Mouse (Mus musculus) testis, adult 2 months (tissue): Measurements from ENCODE around the gene Tox4. TPM values are rescaled to one million over a fixed set of nuclear protein-coding genes. Genes with fewer than 3 reads are reported as not detected.

Experiments
- H3K27ac ChIP-seq: fragments of 200-500 bp; 2 replicates; pipeline ENCODE4 v1.5.1; 2012; ENCODE audit warnings: low read depth, low read length; ENCODE audit not compliant: control insufficient read depth, insufficient read depth
- H3K27me3 ChIP-seq: fragments of 200-500 bp; 2 replicates; pipeline ENCODE4 v1.6.1; 2012; ENCODE audit warnings: mild to moderate bottlenecking, low read length, moderate library complexity; ENCODE audit not compliant: control insufficient read depth, insufficient read depth
- H3K36me3 ChIP-seq: fragments of 200-500 bp; 2 replicates; pipeline ENCODE4 v1.6.1; 2012; ENCODE audit warnings: mild to moderate bottlenecking, low read length; ENCODE audit not compliant: control insufficient read depth, insufficient read depth
- H3K4me1 ChIP-seq: fragments of 200-500 bp; 2 replicates; pipeline ENCODE4 v1.6.1; 2012; ENCODE audit warnings: low read length; ENCODE audit not compliant: control insufficient read depth, insufficient read depth
- H3K4me3 ChIP-seq: fragments of 200-500 bp; 2 replicates; pipeline ENCODE4 v1.5.1; 2012; ENCODE audit warnings: low read depth, mild to moderate bottlenecking, low read length, moderate library complexity, mixed read lengths; ENCODE audit not compliant: control insufficient read depth
- CTCF ChIP-seq: fragments of 200-500 bp; IDR thresholded peaks from 2 replicates; pipeline ENCODE4 v1.5.1; 2012; ENCODE audit warnings: low read depth, mild to moderate bottlenecking, inconsistent platforms, low read length, moderate library complexity; ENCODE audit not compliant: control insufficient read depth, insufficient read depth, insufficient replicate concordance
- POLR2A ChIP-seq: fragments of 200-500 bp; IDR thresholded peaks from 2 replicates; pipeline ENCODE4 v1.6.1; 2012; ENCODE audit warnings: low read depth, mild to moderate bottlenecking, inconsistent platforms, low read length, moderate library complexity; ENCODE audit not compliant: control insufficient read depth
- polyA plus RNA-seq: library from polyadenylated mRNA; depleted of rRNA; stranded (reverse); fragments of >200 nt; gene quantifications from 2 replicates; pipeline ENCODE4 v1.2.3, GENCODE M21; 2012; rRNA removed

The Tox4 gene
- polyA plus RNA-seq: 41.5 and 47.3 TPM in 2 replicates

DNA sequence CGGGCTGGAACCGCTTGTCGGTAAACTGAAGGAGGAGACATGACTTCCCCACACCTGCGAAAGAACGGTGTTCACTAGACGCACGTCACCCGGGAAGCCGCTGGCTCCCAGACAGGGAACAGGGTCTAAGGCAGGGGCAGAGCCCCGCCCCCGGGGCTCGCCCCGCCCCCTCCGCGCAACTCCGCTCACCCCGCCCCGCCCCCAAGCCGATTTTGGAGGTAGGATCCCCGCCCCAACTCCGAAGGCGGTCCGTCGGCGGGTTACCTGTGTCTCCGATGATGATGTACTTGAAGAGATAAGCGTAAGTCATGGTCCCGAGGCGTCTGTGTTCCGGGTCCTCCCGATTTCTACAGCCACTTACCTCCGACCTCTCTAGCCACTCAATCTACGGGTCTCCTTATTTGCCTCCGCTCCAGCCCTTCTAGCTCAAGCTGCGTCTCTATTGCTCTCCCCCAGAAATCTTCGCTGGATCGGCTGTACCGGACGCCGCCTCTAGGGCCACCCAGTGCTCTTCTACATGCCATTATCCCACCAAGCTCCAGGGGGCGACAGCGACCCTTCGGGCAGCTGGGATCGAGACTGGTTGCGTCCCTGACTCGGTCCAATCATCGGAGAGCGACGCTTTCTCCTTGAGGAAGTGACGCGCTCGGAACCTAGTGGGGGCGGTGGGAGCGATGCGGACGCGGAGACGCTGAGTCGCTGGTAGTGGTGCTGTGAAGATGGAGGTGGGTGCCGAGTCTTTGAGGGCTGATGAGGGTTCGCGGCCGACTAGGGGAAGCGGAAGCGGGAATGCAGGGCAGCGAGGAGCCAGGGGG is at the start of gene Tox4, which contains the start of gene Rab2b:
Gene Tox4 (plus strand): TSS at position 215 of the 815 bp plus-strand sequence.
Gene Rab2b (minus strand): TSS at position 614 of the 815 bp plus-strand sequence.
- Histone ChIP-seq H3K4me1 (peaks cover 6% of the 10 kb centered on the region), H3K36me3 (no peaks in the 10 kb centered on the region; the same call in 1 of the 2 replicates), H3K4me3 (peak within 1 kb of the TSS; percentile 96), H3K27me3 (no peaks in the 10 kb centered on the region), H3K27ac (peak within 1 kb of the TSS; percentile 95)
- TF ChIP-seq POLR2A (peak; percentile 95), CTCF (peak; percentile 99)

DNA sequence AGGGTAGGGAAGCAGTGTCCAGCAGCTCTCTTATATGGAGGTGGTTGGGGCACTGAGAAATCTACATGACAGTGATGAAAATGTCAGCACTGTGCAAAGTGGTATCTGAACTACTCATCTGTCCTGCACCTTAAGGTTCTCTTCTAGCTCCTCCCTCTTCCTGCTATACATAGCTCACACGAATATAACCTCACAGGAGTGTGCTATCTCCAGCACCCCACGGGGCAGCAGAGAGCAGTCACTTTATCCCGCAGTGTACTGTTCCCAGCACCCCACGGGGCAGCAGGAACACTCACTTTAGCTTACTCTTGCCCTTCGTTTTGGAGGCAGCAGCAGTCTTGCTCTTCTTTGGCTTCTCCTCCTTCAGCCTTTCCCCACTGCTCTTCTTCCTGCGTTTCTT is 46.7 kb upstream of the Tox4 start:
- no peaks in the 10 kb centered on the region for H3K4me1 ChIP-seq
- TF ChIP-seq CTCF (no peak), POLR2A (no peak)
- no peak overlapping the region for H3K4me3 ChIP-seq
- H3K27me3 ChIP-seq: no peaks in the 10 kb centered on the region
- H3K36me3 ChIP-seq: peaks cover 10% of the 10 kb centered on the region
- H3K27ac ChIP-seq: no peak overlapping the region

DNA sequence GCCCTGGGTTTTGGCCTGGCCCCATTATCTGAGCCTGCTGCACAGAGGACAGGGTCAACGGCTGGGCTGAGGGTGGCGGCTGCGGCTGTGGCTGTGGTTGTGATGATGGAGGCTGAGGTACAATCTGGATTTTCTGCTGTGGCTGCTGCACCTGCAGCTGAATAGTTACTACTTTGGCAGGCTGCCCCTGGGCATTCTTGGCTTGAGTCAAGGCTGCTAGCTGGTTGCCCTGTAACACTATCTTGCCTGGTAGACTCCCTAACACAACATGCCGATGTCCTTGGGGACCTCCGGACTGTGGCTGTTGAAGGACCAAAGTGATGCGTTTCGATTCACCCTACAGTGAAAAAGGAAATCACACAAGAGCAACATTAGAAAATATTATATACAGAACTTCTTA is 43.8 kb upstream of the Tox4 start:
- Histone ChIP-seq H3K4me1 (no peaks in the 10 kb centered on the region), H3K27ac (no peak overlapping the region), H3K27me3 (no peaks in the 10 kb centered on the region), H3K36me3 (peaks cover 7% of the 10 kb centered on the region), H3K4me3 (no peak overlapping the region)
- no peak for TF ChIP-seq CTCF
- TF ChIP-seq POLR2A: no peak

DNA sequence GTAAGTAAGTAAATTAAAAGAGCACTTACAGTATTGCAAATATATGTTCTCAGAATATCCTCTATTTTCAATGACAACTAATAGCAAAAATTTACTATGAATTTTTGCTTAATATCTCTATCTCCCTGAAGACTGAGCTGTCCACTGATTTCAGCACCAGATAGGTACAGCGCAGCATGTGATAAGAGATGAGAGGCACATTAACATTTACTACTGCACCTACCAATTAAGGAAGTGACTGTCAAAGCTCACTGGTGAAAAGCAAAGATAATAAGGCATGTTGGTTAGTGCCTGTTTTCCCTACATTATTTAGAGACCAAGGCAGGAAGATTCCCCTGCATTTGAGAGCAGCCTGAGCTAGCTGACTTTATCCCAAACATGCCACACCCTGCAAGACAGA is 42.7 kb upstream of the Tox4 start:
- H3K27me3 ChIP-seq: no peaks in the 10 kb centered on the region
- peaks cover 6% of the 10 kb centered on the region for H3K36me3 ChIP-seq
- no peaks in the 10 kb centered on the region for H3K4me1 ChIP-seq
- TF ChIP-seq POLR2A (no peak), CTCF (no peak)
- H3K4me3 ChIP-seq: no peak overlapping the region
- no peak overlapping the region for H3K27ac ChIP-seq

DNA sequence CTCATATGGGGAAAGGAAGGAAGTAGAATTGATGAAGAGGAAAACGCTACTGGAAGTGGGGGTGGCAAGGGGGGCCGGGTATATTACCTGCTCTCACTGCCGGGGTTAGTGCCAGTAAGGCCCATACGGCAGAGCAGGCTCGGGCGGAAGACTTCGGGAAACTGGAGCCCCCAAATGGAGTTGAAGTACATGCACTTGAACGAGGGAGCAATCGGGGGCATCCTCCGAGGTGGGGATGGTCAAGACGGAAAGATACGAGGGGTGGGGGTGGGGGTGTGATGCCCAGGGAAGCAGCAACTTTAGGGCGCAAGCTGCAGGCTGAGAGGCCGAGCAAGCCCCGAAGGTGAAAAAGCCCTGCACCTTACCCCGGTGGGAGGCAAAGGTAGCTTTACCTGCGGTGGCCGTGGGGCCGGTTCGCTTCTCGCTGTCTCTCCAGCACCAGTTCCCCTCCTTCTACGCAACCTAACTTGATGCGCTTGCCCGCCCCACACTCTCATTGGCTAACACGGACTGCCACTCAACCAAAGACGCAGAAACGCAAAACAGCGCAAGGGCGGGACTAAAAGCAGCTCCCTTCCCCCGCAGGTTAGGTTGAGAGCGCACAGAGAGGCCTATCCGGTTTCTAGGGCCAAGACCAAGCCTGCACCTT is 34.8 kb upstream of the Tox4 start:
- Histone ChIP-seq H3K27me3 (no peaks in the 10 kb centered on the region), H3K27ac (peak overlapping the region; percentile 74), H3K4me1 (peaks cover 2% of the 10 kb centered on the region), H3K4me3 (peak overlapping the region; percentile 98), H3K36me3 (no peaks in the 10 kb centered on the region)
- TF ChIP-seq CTCF (no peak), POLR2A (peak; percentile 77)

DNA sequence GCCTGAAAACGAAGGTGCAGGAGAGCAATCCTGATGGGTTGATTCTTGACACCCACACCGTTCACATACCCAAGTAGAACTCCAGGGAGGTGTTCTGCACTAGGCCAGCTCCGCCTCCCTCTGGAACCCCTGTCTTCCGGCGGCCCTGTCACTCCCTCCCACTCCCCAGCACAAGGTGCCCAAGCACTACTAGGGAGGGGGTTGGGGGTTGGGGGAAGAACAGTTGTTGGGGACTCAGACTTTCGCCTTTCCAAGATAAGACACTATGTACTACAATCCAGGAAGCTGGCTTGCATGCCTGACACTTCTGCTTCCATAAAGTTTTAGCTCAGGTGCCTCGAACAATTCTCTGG is 34.3 kb upstream of the Tox4 start:
- TF ChIP-seq CTCF (no peak), POLR2A (0 out of 2 replicates have a peak, but pooled peaks have one; percentile 4)
- no peaks in the 10 kb centered on the region for H3K36me3 ChIP-seq
- H3K4me3 ChIP-seq: peak overlapping the region; percentile 98
- peaks cover 2% of the 10 kb centered on the region for H3K4me1 ChIP-seq
- H3K27me3 ChIP-seq: no peaks in the 10 kb centered on the region
- peak overlapping the region; percentile 74 for H3K27ac ChIP-seq

DNA sequence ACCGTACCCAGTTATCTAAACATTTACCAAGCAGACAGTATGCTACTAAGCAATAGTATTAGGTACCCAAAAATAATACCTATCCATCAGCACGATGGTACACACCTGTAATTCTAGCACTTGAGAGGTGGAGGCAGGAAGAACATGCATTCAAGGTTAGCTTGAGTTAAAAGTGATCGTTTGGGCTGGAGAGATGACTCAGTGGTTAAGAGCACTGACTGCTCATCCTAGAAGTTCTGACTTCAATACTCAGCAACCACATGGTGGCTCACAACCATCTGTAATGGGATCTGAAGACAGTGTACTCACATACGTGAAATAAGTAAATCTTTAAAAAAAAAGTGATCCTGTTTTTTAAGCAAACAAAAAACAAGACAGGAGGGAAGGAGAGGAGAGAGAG is 32.8 kb upstream of the Tox4 start:
- TF ChIP-seq POLR2A (no peak), CTCF (no peak)
- H3K36me3 ChIP-seq: no peaks in the 10 kb centered on the region
- H3K4me3 ChIP-seq: no peak overlapping the region
- no peaks in the 10 kb centered on the region for H3K27me3 ChIP-seq
- no peak overlapping the region for H3K27ac ChIP-seq
- peaks cover 2% of the 10 kb centered on the region for H3K4me1 ChIP-seq
